Mouse (Mus musculus) adrenal gland (tissue): Measurements from ENCODE around the gene Cd69.

Experiments
- intact Hi-C: fragments of 180-260 bp; cut with DNase I; formaldehyde crosslinking; loops from one replicate; pipeline ENCODE4 v1.15.1; 2025

Cd69 gene

DNA sequence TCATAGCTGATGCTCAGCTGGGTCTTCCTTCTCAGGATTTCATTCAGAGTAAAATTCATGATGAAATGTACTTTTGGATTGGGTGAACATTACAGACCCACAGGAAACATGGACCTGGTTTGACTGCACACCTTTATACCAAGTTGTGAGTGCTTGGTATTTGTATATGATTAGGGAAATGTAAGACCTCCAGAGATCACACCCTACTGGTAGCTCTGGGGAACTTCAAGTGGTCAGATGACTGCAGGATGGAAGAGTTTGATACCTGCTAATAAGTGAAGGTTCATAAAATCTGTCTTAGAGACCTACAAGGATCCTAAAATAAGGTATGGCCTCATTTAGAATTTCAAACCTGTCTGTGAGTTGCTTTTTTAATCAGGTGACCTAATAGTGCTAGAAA, 27.0 kb downstream of the Cd69 start:
- intact Hi-C loops: no loop called here

DNA sequence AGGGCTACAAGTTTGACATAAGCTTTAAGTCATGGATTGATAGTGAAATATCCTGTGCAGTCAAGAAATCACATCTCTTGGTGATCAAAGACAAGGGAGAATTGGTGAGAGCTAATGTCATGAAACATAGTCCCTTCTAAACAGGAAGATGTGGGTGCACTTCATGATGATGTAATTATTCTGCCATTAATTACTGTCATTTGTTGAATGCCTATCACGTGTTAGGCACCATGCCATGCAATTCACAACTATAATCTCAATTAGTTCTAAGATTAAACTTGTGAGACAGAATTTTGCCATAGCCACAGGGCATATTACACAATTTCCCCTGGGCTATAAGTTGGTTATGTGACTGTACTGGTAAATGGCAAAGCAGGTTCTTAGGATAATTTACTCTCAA, 28.2 kb downstream of the Cd69 start:
- intact Hi-C loops: no loop called here

DNA sequence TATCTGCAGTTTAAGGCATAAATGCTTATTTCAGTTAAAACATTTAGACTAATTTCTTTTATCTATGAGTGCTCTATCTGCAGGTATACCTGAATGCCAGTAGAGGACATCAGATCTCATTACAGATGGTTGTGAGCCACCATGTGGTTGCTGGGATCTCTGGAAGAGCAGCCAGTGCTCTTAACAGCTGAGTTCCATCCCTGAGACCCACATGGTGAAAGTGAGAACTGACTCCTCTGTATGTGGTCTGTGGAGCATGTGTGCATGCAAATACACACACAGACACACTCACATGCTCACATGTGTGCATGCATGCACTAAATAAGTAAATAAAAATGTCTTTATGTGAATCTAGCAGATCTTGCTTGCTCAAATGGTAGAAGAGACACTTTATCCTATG, 29.4 kb downstream of the Cd69 start:
- intact Hi-C loops: no loop called here

DNA sequence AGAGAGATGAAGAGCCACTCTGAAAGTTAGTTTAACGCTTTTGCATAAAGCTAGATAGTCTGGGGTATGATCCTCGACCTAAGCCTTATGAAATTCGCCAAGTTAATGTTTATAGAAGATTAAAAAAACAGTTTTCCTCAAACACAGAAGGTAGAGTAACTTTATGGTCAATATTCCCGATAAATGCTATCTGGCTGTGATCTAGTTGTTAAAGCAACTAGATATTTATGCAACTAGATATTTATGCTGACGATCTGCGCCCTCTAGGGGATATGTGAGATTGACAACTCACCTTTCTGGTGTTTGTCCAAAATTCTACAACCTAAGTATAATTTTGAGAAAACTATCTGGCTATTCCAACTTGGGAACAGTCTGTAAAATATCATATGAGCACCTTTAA, 33.3 kb downstream of the Cd69 start:
- intact Hi-C loops: loop anchor here (5.0 kb wide), 1 partner anchor 145 kb away; no protein-coding TSS in a partner anchor

DNA sequence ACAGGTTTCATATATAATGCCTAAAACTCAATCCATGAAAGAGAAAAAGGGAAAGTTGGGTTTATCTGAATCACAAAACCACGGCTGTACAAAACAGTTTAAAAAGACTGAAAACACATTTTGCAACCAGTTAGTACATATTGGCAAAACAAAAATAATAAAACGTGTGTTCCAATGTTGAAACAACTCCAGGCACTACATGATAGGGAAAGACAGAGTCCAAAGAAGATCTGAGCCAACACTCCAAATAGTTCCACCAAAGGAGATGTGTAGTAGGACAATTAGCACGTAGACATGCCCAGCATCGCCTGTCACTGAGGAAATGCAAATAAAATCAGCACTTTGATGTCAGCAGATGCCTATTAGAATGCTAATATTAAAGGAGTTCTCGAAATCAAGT, 33.8 kb downstream of the Cd69 start:
- intact Hi-C loops: loop anchor here (5.0 kb wide), 1 partner anchor 144 kb away; no protein-coding TSS in a partner anchor

DNA sequence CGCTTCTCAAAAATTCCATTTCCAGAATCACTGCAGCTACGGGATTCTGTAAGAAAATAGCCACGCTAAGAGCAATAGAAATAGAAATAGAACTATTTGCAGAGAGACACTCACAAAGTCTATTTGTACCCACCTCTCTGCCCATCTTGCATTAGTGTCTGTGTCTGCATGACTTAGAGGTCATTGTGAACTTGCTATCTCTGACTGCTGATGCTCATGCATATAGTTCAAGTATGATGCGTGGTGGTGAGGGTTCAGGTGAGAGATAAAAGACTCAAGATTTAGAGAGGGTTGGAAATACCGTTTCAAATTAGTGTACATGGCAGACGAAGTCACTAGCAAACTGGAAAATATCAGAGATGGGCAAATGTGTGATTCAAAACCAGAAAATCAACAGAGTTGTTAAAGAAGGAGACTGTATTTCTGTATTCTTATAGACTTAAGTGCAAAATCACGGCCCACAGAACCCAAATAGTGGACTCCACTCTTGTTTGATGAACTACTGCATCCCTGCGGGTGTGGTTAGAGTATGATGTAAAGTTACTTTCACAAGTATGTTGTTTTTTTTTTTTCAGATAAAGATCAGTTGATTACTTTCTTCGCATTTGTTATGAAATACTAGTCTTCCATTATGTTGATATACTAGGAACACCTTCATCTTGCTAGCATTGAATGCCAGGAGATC, 35.5 kb downstream of the Cd69 start:
- intact Hi-C loops: loop anchor here (5.0 kb wide), 2 partner anchors 57 to 142 kb away; partner anchors contain the start of gene Clec2d

DNA sequence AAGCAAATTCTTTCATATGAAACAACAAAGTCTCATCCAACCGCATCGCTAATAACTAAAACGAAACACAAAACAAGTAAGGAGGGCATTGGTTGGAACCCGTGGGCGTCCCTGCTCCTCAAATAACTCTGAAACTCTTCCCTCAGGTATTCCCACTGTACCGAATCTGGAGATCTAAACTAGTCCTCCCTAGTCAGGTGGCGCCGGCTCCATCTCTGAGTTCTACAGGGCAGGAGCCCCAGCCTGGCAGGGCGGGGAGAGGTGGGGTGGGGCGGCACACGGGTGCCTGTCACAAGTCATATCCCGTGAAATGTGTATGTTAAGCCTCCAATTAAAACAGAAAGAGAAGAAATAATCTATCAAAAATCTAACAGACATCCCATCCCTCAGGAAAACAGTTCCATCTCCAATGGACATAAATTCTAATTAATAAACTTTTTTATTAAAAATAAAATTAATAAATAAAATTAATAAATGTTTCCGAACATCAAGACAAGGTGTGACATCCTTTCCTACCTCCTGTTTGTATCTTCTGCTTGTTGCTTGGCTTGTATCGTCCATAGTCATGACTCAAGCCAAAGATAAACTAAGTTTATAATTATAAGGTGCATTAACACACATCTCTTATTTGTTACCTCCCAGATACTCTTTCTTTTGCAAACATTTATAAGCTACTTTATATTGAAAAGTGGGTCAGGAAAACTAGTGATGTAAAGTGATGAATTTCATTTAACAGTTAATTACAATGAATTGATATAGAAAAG, 36.8 kb downstream of the Cd69 start:
- intact Hi-C loops: loop anchor here (5.0 kb wide), 1 partner anchor 56 kb away; the partner anchor contains the start of gene Clec2d

DNA sequence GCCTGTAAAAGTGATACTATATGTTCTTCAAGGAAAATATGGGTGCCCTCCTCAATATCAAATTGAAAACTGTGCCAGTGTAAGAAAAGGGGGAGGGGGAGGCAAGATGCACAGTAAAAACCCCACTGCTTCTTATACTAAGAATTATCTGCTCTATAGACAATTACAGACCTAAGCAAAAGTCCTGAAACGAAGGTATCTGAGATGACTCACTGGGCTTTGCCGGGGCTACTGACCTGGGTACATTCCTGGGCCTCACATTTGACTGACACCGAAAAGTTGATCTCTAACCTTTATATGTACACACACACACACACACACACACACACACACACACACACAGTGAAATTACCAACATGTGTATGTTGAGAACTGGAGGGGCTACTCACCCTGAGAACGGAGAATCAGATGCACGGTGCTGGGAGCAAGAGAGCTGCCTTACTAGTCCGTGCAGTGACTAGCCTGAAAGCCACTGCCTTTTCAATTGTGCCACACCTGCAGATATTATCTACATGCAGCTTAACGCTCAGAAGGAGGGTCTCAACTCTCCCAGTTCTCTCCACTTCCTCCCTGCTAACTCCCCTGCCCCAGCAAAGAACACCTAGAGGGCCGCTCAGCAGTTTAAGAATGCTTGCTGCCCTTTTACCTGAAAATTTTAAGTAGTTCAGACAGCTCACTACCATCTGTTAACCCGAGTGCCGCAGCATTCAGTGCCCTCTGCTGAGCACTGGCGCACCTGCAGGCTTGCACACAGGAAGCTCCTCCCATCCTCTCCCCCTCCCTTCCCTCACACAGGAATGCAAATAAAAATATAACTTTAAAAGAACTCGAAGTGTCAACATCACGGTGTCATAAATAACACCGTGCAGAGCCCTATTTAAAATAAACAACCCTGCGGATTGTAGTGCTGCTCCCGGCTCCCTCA, 37.6 kb downstream of the Cd69 start:
- intact Hi-C loops: loop anchor here (5.0 kb wide), 1 partner anchor 55 kb away; the partner anchor contains the start of gene Clec2d

DNA sequence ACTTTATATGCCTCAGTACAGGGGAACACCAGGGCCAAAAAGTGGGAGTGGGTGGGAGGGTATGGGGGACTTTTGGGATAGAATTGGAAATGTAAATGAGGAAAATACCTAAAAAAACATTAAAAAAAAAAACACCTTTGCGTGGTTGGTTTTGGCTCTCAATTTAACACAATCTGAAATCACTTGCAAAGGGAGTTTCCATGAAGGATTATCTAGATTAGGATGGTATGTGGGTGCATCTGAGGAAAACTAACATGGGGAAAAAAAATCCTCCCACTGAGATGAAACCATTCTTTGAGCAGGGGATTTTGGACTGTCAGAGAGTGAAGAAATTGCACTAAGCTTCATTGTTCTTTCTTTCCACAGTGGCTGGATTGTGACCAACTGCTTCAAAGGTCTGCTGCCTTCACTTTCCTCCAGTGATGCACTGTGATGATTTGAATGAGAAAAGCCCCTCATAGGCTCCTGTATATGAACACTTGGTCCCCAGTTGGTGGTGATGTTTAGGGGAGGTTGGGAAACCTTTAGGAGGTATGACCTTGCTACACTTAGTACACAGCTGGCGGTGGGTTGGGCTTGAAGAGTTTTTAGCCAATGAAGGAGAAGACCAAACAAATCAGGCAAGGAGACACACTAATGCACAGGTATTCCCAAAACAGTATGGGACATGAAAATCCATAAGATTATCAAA, 38.4 kb downstream of the Cd69 start:
- intact Hi-C loops: loop anchor here (5.0 kb wide), 1 partner anchor 54 kb away; the partner anchor contains the start of gene Clec2d

DNA sequence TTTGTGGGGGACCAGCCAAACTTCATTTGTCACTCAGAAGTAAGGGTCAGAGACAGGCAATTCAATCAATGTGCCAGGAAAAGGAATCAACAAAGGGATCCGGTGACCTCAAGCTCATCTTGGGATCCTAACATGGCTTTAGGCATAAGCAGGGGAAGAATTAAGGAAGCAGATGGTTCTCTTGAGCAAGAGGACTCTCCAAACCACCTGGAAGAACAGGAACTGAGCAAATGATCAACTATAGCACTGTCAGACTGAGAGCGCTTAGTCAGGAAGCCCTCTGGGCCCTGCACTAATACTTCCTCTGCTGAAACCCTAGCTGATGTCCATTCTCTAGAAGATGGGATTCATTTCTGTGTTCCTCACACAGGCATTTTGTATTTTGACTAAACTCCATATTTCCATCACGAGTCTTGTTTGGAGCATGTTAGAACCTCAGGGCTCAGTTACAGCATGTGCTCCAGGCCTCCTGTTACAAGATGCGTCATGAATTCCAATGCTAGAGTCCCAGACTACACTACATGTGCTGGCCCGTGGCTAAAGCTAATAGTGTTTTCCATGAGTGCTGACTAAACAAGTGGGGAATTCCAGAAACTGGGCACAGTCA, 39.3 kb downstream of the Cd69 start:
- intact Hi-C loops: loop anchor here (5.0 kb wide), 1 partner anchor 54 kb away; the partner anchor contains the start of gene Clec2d

DNA sequence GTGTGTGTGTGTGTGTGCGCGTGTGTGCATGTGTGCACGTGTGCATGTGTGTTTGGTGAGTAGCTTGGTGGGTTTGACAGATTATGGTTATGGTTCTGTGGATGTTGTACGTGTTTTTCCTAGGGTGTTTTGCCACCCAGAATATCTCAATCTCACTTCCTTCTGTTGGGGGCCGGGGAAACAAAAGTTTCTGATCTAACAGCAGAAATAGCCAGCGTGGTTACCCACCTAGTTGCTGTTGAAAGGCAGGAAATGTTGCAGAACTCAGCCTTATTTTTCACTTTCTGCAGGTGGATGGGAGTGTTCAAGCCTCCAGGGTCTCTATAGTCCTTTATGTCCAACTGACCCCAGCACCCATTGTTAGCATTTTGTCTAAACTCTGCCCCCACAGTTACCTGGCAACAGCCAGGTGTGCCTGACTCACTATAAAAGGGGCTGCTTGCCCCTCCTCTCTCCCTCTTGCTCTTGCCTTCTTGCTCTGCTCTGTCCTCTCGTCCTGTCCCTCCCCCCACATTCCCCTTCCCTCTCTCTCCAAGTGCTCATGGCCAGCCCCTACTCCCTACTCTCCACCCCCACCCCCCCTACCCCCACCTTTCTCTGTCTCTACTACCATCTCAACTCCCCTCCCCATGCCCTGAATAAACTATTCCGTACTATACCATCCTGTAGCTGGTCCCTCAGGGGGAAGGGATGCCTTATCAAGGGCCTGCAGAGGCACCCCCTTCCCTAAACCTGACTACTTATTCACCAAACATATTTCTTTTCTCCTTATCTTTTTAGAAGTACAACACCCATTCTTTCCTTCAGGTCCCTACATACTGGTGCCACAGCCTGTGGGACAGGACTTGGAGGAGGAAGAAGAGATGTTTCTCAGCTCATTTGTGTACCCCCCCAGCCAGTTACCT, 40.5 kb downstream of the Cd69 start:
- intact Hi-C loops: loop anchor here (5.0 kb wide), 1 partner anchor 52 kb away; the partner anchor contains the start of gene Clec2d

DNA sequence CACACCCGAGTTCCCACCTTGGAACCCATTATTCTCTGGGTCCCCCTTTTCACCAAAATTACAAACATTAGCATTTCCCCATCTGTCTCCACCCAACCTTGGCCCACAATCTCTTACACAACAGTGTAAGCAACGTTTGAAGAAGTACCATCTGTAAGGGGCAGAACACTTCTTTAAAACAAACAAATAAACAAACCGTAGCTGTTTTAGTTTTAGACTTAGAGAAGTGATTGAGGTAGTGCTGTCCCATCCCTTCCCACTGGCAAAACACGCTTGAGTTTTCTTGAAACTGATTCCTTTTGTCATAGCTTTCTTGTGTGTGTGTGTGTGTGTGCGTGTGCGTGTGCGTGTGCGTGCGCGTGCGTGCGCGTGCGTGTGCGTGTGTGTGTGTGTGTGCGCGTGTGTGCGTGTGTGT, 41.3 kb downstream of the Cd69 start:
- intact Hi-C loops: no loop called here

DNA sequence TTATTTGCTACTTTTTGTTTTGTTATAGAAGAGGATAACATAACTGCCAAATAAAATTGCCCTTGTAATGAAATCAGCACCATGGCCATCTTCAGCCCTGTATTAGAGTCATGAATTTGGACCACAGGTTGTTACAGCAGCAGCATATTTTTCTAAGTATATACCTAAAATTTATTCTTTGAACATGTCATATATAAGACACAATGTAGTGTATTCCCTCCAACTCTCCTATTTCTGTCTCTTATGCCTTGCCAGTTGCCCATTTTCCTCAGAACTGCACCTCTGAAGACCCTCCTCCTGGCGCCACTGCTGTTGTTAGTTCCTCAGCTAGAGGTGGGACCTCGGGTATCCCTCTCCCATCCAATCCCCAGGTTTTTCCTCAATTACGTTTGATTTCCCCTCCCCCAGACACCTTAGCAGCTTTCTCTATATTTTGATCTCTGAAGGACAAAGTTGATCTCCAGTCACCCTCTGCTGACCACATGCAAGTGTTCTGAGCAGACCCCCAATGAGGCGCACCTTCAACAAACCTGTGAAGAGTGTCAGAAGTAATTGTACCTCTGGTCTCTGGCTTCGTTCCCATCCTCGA, 41.8 kb downstream of the Cd69 start:
- intact Hi-C loops: no loop called here

DNA sequence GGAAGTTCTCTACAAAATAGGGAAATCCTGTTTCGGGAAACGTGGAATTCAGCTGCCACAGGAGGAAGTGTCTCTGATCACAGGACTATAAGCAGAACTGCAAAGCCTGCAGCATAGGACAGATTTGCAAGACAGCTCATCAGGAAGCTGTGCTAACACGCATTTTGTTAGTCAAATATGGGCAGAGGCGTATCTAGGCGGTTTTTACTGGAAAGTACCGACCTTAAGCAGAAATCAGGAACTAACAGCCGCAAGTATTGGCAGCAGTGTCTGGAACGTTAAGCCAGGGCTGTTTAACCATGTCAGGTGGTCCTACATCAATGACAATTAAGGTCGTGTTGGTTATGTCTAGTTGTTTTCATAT, 42.4 kb downstream of the Cd69 start:
- intact Hi-C loops: no loop called here

DNA sequence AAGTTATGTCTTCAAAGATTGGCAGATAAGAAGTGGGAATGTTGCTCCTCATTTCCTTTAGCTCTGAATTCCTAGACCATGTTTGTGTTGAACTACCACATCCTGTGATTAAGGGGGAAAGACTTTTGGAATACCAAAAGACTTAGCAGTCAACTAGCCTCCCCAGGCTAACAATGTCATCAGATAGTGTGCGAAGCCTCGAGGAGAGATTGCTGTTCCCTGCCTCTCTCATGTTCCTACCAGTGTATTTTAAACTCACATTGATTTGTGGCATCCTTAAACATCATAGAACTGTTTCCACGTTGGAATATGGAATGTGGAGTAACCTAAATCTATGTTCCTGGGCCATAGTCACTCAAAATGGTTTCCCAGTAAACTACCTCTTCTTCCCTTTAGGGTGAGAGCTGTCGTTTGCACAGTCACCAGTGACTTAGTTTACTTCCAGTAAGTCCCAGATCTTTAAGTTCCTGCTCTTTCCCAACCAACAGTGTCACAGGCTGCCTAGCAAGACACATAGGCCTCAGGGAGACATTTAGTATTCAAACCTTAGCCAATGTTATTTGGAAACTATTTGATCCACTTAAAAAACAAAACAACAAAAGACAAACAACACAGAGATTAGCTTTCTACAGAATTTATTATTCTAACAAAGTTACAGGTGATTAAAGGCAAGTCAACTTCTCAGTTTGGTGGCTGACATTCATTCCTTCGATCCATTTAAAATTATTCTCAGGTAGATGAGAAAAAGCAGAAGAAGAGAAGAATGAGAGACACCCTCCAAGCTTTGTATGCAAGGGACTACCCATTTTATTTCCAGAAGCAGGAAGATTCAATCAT, 43.0 kb downstream of the Cd69 start:
- intact Hi-C loops: no loop called here

DNA sequence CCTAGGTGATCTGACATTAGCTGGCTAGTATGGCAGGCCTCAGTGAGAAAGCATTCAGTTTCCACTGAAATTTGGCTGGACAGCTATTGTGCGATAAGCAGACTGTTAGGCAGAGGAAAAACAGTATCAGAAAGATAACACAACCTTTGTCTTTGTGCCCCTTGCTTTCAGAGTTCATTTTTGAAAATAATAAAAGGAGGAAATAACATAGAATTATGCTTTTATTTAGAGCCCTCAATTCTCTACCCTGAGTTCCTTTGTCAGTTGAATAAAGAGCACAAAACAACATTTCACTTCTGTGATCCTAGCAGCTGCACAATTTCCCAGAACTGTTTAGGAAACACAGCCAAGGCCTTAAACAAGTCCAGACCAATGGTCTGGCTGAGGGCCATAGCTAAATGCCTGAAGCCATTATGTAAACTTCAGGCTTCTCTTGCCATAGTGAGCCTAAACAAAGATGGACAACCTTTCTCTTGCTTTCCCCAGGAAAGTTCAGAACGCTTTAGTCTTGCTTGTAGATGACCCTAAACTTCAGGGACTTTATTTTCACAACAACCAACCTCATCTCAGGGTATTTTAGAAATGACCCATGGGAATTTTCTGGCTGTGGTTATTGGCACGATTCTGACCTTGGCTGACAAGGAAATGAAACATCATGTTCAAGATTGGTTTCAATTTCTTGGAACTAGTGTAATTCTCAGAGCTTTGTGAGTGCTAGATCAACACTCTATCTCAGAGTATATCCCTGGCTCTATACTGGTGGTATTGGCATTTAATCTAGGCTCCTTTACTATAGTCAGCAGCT, 45.3 kb downstream of the Cd69 start:
- intact Hi-C loops: no loop called here
